Mouse (Mus musculus) midbrain, embryonic 16.5 days (tissue): ENCODE results near the gene L2hgdh. TPM values are rescaled to one million over a fixed set of nuclear protein-coding genes. Genes with fewer than 3 reads are reported as not detected.
A peak's percentile ranks its signal among the peaks of the same experiment; 100 is the strongest.

Experiments used
- ATAC-seq: fragments of 200-750 bp; cut with Nextera tagmentation; 2 replicates; pipeline ENCODE4 v1.8.0; 2017; ENCODE audit warnings: moderate TSS enrichment
- H3K27ac ChIP-seq: fragments of 300-500 bp; sonication (generic); 2 replicates; pipeline ENCODE4 v1.5.1; 2014; ENCODE audit warnings: mild to moderate bottlenecking, low read length, mixed read lengths
- H3K27me3 ChIP-seq: fragments of 300-500 bp; sonication (generic); 2 replicates; pipeline ENCODE4 v1.6.1; 2014; ENCODE audit warnings: low read depth, low read length, mixed read lengths; ENCODE audit not compliant: control insufficient read depth, insufficient read depth
- H3K36me3 ChIP-seq: fragments of 300-500 bp; sonication (generic); 2 replicates; pipeline ENCODE4 v1.6.1; 2014; ENCODE audit warnings: mild to moderate bottlenecking, low read length, moderate library complexity, mixed read lengths; ENCODE audit not compliant: control insufficient read depth, insufficient read depth
- H3K4me1 ChIP-seq: fragments of 300-500 bp; sonication (generic); 2 replicates; pipeline ENCODE4 v1.6.1; 2014; ENCODE audit warnings: mild to moderate bottlenecking, low read length, mixed read lengths; ENCODE audit not compliant: control insufficient read depth, insufficient read depth
- H3K4me2 ChIP-seq: fragments of 300-500 bp; sonication (generic); 2 replicates; pipeline ENCODE4 v1.6.1; 2014; ENCODE audit warnings: mild to moderate bottlenecking, low read length, mixed read lengths
- H3K4me3 ChIP-seq: fragments of 300-500 bp; sonication (generic); 2 replicates; pipeline ENCODE4 v1.5.1; 2014; ENCODE audit warnings: low read depth, mild to moderate bottlenecking, low read length, moderate library complexity, mixed read lengths
- H3K9ac ChIP-seq: fragments of 300-500 bp; sonication (generic); 2 replicates; pipeline ENCODE4 v1.6.1; 2014; ENCODE audit warnings: low read depth, low read length, mixed read lengths
- H3K9me3 ChIP-seq: fragments of 300-500 bp; sonication (generic); replicated peaks from 2 replicates; pipeline ENCODE4 v1.6.1; 2014; ENCODE audit warnings: mild to moderate bottlenecking, low read length, mixed read lengths; ENCODE audit not compliant: control insufficient read depth, poor library complexity, severe bottlenecking
- WGBS: fragments of 180-500 bp; shearing (Covaris S2); extraction: QIAGEN DNeasy Blood & Tissue Kit; methylation state at CpG from one replicate; pipeline ENCODE4 v1.1.7; 2014; 5-methylcytosine and 5-hydroxymethylcytosine counted together
- polyA plus RNA-seq: library from polyadenylated mRNA; unstranded; fragments of >200 nt; fragmentation: Nextera tagmentation; extraction: Ambion mirVana; gene quantifications from 2 replicates; pipeline ENCODE4 v1.2.1, GENCODE M21; 2015

The L2hgdh gene
- polyA plus RNA-seq, 1 experiment from 2014 or later, result 14.6 TPM

DNA sequence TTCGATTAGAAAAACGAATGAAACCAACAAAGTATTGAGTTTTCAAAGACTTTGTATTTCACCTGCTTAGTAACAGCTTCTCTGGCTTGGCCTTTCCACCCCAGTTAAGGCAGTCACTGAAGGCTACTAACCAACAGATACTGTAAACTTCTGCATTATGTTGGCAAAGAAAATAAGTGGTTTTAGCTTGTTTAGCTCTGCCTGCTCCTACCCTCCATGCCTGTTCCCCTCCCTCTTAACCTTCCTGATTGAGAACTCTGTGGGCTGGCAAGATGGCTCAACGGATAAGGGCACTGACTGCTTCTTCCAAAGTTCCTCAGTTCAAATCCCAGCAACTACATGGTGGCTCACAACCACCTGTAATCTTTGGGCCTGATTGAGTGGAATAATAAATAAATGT, 9.2 kb upstream of the L2hgdh start:
- H3K4me2 ChIP-seq, result no peak overlapping the region
- no peaks in the 10 kb centered on the region for H3K27me3 ChIP-seq
- ATAC-seq, result no peak
- no peak overlapping the region for H3K4me3 ChIP-seq
- no peak overlapping the region for H3K9ac ChIP-seq
- 86% methylated on average over 3 of the region's 3 CpGs for WGBS
- no peak overlapping the region for H3K27ac ChIP-seq
- H3K36me3 ChIP-seq, result no peaks in the 10 kb centered on the region
- no peaks in the 10 kb centered on the region for H3K4me1 ChIP-seq
- no peaks in the 10 kb centered on the region for H3K9me3 ChIP-seq

DNA sequence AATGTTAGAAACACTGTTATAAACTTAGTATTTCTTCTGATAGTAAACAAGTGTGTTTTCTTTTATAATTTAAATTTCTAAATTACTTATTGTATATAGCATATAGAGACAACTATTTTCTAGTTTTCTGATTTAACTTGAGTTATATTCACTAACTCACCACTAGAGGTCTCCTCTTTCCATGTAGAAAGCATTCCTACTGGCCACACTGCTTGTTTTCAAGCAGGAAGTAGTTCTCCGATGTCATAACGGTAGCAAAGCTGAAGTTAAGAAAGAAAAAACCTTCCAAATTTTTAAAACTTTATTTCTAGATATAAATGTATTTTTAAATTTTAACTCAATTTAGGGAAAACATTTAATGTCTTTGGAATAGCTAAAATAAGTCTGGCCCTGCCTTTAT, 8.8 kb upstream of the L2hgdh start:
- no peaks in the 10 kb centered on the region for H3K9me3 ChIP-seq
- no peaks in the 10 kb centered on the region for H3K4me1 ChIP-seq
- no peak overlapping the region for H3K9ac ChIP-seq
- H3K27me3 ChIP-seq, result no peaks in the 10 kb centered on the region
- H3K36me3 ChIP-seq, result no peaks in the 10 kb centered on the region
- WGBS, result 10% methylated on average over 2 of the region's 2 CpGs
- H3K27ac ChIP-seq, result no peak overlapping the region
- no peak for ATAC-seq
- H3K4me2 ChIP-seq, result no peak overlapping the region
- H3K4me3 ChIP-seq, result no peak overlapping the region

DNA sequence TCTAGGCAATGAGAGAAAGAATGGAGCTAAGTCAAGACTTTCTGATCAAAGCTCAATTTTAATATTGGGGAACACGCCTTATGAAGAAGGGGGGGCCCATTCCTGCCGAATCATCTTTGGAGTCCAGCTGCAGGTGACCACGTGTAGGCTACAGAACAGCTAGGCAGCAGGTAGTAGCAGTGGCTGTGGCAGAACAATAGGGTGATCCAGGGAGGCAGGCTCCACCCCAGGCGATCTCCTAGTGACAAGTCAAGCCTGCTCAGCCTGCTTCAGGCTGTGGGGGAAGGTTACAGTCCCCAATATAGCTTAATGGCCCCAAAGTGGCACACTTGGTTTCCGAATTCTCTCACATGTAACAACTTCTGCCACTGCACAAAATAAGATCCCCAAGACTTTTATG, 7.5 kb upstream of the L2hgdh start:
- Histone ChIP-seq H3K9ac (no peak overlapping the region), H3K4me1 (no peaks in the 10 kb centered on the region), H3K27ac (no peak overlapping the region), H3K27me3 (no peaks in the 10 kb centered on the region), H3K4me3 (no peak overlapping the region), H3K36me3 (no peaks in the 10 kb centered on the region), H3K4me2 (no peak overlapping the region), H3K9me3 (no peaks in the 10 kb centered on the region)
- WGBS, result 36% methylated on average over 5 of the region's 5 CpGs
- no peak for ATAC-seq

DNA sequence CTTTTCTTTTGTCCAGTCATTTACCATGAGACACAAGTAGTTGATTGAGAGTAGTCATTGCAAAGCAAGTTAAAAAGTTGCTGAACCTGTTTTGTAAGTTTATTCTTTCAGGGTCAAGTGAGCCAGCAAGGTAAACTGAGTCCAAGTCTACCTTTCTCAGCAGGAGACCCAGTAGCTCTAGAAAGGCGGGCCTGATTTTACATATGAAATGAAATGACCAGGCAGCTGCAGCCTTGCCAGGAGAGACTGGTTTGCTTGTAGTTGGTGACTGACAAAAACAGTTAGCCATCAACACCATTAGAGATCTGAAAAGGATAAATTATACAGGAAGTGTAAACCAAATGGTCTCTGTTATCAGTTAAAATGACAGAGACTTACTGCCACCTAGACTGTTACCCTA, 5.6 kb upstream of the L2hgdh start:
- no peak for ATAC-seq
- 97% methylated on average over 1 of the region's 1 CpGs for WGBS
- no peak overlapping the region for H3K4me2 ChIP-seq
- no peaks in the 10 kb centered on the region for H3K9me3 ChIP-seq
- peaks cover 4% of the 10 kb centered on the region for H3K4me1 ChIP-seq
- H3K9ac ChIP-seq, result no peak overlapping the region
- no peak overlapping the region for H3K27ac ChIP-seq
- H3K27me3 ChIP-seq, result no peaks in the 10 kb centered on the region
- H3K36me3 ChIP-seq, result no peaks in the 10 kb centered on the region
- H3K4me3 ChIP-seq, result no peak overlapping the region

DNA sequence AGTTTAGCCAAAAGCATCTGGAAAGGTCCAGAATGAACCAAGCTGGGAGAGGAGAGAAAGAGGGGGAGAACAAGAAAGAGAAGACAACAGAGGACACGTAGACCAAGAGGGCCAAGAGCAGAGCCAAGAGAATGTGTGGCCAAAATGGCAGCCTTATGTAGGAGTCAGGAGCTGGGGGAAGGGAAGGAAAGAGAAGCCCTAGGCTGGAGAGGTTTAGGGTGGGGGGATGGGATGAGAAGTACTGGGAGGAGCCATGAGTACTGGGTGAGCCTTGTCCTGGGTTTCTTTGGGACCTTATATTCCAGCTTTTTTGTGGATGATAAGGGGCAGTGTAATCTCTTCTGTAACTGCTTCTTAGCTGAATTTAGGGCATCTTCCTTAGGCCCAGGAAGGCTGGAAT, 4.6 kb upstream of the L2hgdh start:
- Histone ChIP-seq H3K27ac (no peak overlapping the region), H3K4me2 (no peak overlapping the region)

DNA sequence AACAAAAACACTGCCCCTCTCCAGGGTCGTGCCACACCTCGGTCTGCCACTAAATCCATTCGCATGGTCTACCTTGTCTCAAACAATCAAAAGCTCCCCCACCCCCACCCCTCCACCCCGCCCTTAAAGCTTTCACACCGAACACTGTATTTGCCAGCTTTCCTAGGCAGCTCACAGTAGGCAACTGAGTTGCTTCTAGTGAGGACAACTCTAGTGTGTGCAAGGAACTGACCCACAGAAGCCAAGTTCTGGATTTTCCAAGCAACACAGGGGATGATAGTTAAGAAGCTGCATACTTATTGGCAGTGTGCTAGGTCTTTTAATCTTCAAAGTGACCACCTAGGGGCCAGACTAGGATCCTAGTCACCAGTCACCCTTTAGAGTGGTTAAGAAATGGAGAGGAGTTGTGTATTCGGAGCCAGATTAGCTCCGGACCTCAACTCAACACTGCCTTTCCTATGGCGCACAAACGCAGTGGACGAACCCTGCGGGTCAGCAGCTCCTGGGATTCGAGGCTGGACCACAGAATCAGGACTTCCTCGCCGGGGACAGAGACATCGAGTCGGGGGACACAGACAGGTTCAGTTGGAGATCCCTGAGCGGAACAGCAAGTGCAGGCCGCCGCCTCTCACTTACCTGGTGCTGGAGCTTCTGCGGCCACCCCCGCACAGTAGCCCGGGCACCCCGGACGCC, 509 bp downstream of the L2hgdh start:
- peak; percentile 25; the same call in 1 of the 2 replicates for ATAC-seq
- WGBS, result 2% methylated on average over 24 of the region's 24 CpGs
- peak overlapping the region; percentile 61 for H3K4me3 ChIP-seq

More for the DNA sequence above, 4.6 kb upstream of the L2hgdh start:
- Histone ChIP-seq H3K9me3 (no peaks in the 10 kb centered on the region), H3K4me1 (peaks cover 4% of the 10 kb centered on the region), H3K9ac (no peak overlapping the region), H3K27me3 (no peaks in the 10 kb centered on the region), H3K4me3 (no peak overlapping the region), H3K36me3 (no peaks in the 10 kb centered on the region)
- 100% methylated on average over 1 of the region's 1 CpGs for WGBS
- no peak for ATAC-seq

DNA sequence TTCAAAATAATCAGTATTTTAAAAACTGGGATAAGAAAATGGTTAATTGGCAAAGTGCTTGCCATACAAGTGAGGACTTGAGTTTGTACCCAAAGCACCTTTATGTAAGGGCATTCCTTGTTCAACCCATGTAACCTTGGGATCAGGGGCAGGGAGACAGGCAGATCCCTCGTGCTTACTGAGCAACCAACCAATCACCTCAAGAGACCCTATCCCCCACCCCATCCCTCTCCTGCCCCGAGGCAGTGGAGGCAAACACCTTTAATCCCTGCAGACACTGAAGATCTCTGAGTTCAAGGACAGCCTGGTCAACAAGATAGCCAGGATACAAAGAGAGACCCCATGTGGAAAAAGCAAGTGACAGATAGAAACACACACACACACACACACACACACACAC, 1.3 kb downstream of the L2hgdh start:
- 46% methylated on average over 2 of the region's 2 CpGs for WGBS
- H3K4me3 ChIP-seq, result peak overlapping the region; percentile 61; the same call in 1 of the 2 replicates
- no peak overlapping the region for H3K27ac ChIP-seq
- H3K4me1 ChIP-seq, result peaks cover 13% of the 10 kb centered on the region
- no peak overlapping the region for H3K9ac ChIP-seq
- H3K27me3 ChIP-seq, result no peaks in the 10 kb centered on the region
- H3K36me3 ChIP-seq, result peaks cover 4% of the 10 kb centered on the region
- no peaks in the 10 kb centered on the region for H3K9me3 ChIP-seq
- ATAC-seq, result no peak
- peak overlapping the region; percentile 90 for H3K4me2 ChIP-seq

More for the DNA sequence above, 509 bp downstream of the L2hgdh start:
- Histone ChIP-seq H3K9ac (peak overlapping the region; percentile 68), H3K27ac (0 out of 2 replicates have a peak overlapping the region, but pooled peaks have one; percentile 63), H3K4me2 (peak overlapping the region; percentile 90), H3K9me3 (no peaks in the 10 kb centered on the region), H3K36me3 (peaks cover 4% of the 10 kb centered on the region), H3K27me3 (no peaks in the 10 kb centered on the region), H3K4me1 (peaks cover 13% of the 10 kb centered on the region)

DNA sequence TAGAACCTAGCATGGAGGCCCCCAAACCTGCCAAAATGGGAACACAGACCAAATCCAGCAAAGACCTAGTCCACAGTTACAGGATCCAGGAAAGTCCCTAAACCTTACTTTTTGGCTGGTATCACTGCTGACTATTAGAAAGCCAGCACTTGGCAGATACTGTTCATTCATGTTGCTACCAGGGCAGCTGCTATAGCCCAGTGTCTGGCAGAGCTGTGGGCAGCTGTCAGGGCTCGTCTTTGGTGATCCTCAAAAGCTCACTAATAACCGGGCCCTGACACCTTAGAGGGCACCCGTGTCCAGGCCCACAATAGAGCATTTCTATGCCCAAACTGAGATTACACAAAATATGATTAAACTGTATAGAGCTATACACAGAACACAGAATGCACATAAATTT, 1.8 kb downstream of the L2hgdh start:
- Histone ChIP-seq H3K36me3 (peaks cover 9% of the 10 kb centered on the region), H3K4me2 (no peak overlapping the region), H3K9ac (no peak overlapping the region), H3K4me3 (no peak overlapping the region), H3K27me3 (no peaks in the 10 kb centered on the region), H3K9me3 (no peaks in the 10 kb centered on the region), H3K4me1 (peaks cover 13% of the 10 kb centered on the region), H3K27ac (no peak overlapping the region)
- 91% methylated on average over 3 of the region's 3 CpGs for WGBS
- no peak for ATAC-seq

DNA sequence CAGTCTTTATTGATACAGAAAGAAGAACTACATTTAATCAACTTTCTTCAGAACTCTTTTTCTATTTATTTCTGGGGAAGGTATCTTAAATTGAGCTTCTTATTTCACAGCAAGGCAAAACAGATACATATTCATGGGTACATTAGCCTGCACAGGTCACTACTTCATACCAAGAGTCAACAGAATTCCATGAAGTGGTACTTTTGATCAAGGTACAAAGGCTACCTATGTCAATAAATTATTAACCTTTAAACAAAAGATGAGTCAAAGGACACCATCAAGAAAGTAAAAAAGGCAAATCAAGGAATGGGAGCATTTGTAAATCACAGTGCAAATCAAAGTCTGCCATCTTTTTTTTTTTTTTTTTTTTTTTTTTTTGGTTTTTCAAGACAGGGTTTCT, 11.0 kb downstream of the L2hgdh start:
- ATAC-seq, result no peak
- no peak overlapping the region for H3K27ac ChIP-seq
- H3K9me3 ChIP-seq, result peaks cover 4% of the 10 kb centered on the region; the same call in 1 of the 2 replicates
- no peak overlapping the region for H3K4me2 ChIP-seq
- peaks cover 8% of the 10 kb centered on the region for H3K36me3 ChIP-seq
- H3K9ac ChIP-seq, result no peak overlapping the region
- no peaks in the 10 kb centered on the region for H3K27me3 ChIP-seq
- no peak overlapping the region for H3K4me3 ChIP-seq
- no peaks in the 10 kb centered on the region for H3K4me1 ChIP-seq
